Mouse (Mus musculus): ENCODE data around the gene Celsr1. TPM values are rescaled to one million over a fixed set of nuclear protein-coding genes. Genes with fewer than 3 reads are reported as not detected.

Gene Celsr1
- polyA plus RNA-seq, 1 experiment from 2014 or later, result 30.8 TPM

DNA sequence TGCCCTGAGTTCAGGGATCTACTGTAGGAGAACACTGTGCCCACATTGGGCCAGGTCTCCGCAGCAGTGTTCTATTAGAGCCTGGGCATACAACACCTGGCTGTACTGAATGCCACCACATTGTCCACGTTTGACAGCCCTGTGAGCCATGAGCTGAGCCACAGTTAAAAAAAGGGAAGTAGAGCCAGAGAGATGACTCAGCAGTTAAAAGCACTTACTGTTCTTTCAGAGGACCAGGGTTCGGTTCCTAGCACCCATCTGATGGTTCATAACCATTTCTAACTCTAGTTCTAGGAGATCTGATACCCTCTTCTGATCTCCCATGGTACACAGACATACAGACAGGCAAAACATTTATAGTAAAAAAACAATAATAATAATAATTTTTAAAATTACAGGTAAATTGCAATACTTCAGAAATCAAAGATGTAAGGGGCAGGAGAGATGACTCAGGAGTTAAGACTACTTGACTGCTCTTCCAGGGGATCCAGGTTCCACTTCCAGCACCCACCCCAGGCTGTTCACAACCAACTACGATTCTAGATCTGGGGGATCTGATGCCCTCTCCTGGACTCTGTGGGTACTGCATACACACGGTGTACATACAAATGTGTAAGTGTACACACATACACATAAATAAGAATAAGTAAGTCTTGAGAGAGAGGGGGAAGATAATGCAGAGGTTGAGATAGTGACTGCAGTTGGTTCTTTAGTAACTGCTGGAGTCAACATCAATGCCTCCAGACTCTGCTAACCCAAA is 14.6 kb downstream of the Celsr1 start:
- ATAC-seq, result no peak
- CTCF ChIA-PET, result no interaction called here
- in situ Hi-C loops (cut with MboI; ENCODE audit: low pct_unique_long_range_greater_than_20kb), result no loop called here
- POLR2A ChIA-PET, result no interaction called here
- no peak for DNase-seq (ENCODE audit: low read depth, low spot score)
- no peak for TF ChIP-seq CTCF (IDR thresholded peaks at IDR 0.05)
- no peaks in the 10 kb centered on the region for H3K27me3 ChIP-seq

DNA sequence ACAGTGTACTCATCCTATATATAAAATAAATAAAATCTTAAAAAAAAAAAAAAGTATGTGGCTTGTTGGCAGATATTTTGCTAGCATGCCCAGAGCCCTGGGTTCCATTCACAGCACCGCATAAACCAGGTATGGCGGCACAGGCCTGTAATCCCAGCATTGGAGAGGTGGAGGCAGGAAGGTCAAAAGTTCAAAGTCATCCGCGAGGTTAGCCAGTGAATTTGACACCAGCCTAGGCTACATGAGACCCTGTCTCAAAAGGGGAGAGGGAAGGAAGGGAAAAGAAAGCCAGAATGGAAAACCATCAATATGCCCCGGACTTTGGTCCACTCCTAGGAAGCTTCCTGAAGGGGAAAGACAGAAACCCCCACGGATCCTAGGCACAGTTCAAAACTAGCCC is 16.2 kb downstream of the Celsr1 start:
- no peak for TF ChIP-seq CTCF (IDR thresholded peaks at IDR 0.05)
- POLR2A ChIA-PET, result interaction anchor here (1.0 kb wide), 1 partner anchor 26 kb away, joined by 4 read pairs; no protein-coding TSS in a partner anchor
- DNase-seq (ENCODE audit: low read depth, low spot score), result no peak
- no peak for ATAC-seq
- no peaks in the 10 kb centered on the region for H3K27me3 ChIP-seq
- CTCF ChIA-PET, result no interaction called here
- in situ Hi-C loops (cut with MboI; ENCODE audit: low pct_unique_long_range_greater_than_20kb), result no loop called here

DNA sequence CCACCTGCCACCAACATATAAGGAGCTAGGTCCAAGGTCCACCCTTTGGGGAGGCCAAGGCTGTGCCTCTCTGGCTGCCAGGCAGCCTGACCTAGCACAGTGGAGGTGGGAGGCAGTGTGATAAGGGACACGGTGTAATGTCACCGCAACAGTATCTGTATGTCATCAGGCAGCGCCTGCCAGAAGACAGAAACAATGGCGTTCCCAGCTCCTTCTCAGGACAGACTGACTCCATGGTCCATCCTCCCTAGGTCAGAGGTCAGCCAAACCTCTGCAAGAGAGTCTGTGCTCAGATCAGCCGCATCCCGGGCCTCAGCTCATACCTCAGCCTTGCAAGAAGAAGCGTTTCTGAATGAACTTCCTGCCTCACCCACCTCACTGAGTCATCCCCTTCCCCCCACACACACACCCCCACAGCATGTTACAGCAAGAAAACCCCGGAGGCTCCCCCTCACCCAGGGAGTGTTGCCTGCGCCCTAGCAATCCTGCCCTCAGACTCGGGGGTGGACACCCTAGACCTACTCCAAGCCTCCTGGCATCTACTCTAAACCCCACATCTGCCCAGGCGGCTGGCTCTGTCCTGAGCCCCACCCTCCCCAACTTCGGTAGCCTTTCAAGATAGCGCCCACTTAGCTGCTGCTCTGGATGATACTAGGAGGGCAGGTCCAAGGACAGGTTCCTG is 17.6 kb downstream of the Celsr1 start:
- no peak for TF ChIP-seq CTCF (IDR thresholded peaks at IDR 0.05)
- POLR2A ChIA-PET, result interaction anchor here (1.0 kb wide), 1 partner anchor 25 kb away, joined by 4 read pairs; no protein-coding TSS in a partner anchor
- in situ Hi-C loops (cut with MboI; ENCODE audit: low pct_unique_long_range_greater_than_20kb), result no loop called here
- H3K27me3 ChIP-seq, result no peaks in the 10 kb centered on the region
- DNase-seq (ENCODE audit: low read depth, low spot score) (no peak), ATAC-seq (peak; percentile 55)
- CTCF ChIA-PET, result interaction anchor here (1.4 to 2.2 kb wide), 2 partner anchors 10 to 23 kb away, joined by 5 to 8 read pairs; no protein-coding TSS in a partner anchor

DNA sequence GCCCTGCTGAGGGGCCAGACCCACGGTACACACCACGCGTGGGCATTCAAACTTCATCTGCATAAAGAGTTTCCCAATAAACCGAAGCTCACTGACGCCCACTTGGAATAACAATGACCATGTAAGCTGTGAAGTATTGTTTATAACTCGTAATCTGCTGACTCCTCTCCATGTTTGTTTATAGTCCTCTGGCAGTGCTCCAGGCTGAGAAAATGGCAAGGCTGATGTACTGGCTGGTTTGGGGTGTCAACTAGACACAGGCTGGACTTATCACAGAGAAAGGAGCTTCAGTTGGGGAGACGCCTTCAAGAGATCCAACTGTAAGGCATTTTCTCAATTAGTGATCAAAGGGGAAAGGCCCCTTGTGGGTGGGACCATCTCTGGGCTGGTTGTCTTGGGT is 18.6 kb downstream of the Celsr1 start:
- in situ Hi-C loops (cut with MboI; ENCODE audit: low pct_unique_long_range_greater_than_20kb), result no loop called here
- ATAC-seq (no peak), DNase-seq (ENCODE audit: low read depth, low spot score) (no peak)
- ChIA-PET CTCF (interaction anchor here (0.8 to 2.2 kb wide), 2 partner anchors 9 to 90 kb away, joined by 3 to 8 read pairs; no protein-coding TSS in a partner anchor), POLR2A (no interaction called here)
- H3K27me3 ChIP-seq, result no peaks in the 10 kb centered on the region
- TF ChIP-seq CTCF (IDR thresholded peaks at IDR 0.05), result no peak

DNA sequence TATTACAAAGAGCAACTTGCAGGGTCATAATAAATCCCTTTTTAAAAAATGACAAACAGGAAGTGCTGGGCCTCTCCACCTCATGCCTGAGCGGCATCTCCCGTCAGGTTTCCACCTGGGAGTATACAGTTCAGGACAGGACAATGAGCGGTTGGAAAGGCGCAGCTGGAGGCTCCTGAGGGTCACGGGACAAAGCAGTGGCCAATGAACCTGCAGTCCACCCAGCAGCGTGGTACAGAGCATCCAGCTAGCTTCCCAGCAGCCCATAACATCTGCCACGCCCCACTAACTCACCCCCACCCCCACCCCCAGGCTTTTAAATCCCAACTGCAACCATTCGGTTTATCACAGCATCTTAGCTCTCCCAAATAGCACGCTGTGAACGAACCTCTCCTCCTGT is 19.9 kb downstream of the Celsr1 start:
- TF ChIP-seq CTCF (IDR thresholded peaks at IDR 0.05), result no peak
- ATAC-seq, result no peak
- DNase-seq (ENCODE audit: low read depth, low spot score), result no peak
- CTCF ChIA-PET, result interaction anchor here (0.8 to 1.2 kb wide), 2 partner anchors 11 to 13 kb away, joined by 3 read pairs; no protein-coding TSS in a partner anchor
- POLR2A ChIA-PET, result no interaction called here
- no peaks in the 10 kb centered on the region for H3K27me3 ChIP-seq
- in situ Hi-C loops (cut with MboI; ENCODE audit: low pct_unique_long_range_greater_than_20kb), result no loop called here

DNA sequence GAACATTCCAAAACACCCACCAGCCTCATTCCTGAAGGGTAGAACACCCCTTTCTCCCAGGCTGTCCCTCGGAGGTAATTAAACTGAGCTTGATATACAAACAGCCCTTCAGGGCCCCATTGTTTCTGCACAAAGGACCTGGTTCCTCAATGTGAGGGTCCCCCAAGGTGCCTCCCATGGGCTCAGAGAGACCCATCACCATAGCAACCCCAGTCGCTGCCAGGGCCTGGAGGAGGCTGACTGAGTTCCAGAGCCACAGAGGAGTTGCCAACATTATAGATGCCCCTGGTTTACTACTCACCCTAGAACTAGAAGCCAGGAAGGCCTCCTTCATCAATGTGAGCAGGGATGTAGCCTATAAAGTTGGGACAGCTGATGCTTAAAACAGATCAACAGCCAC is 20.4 kb downstream of the Celsr1 start:
- no peak for TF ChIP-seq CTCF (IDR thresholded peaks at IDR 0.05)
- ATAC-seq, result no peak
- ChIA-PET CTCF (interaction anchor here (0.8 to 1.2 kb wide), 2 partner anchors 10 to 14 kb away, joined by 3 read pairs; no protein-coding TSS in a partner anchor), POLR2A (interaction anchor here (1.5 kb wide), 1 partner anchor 16 kb away, joined by 3 read pairs; no protein-coding TSS in a partner anchor)
- no peaks in the 10 kb centered on the region for H3K27me3 ChIP-seq
- in situ Hi-C loops (cut with MboI; ENCODE audit: low pct_unique_long_range_greater_than_20kb), result no loop called here
- no peak for DNase-seq (ENCODE audit: low read depth, low spot score)

DNA sequence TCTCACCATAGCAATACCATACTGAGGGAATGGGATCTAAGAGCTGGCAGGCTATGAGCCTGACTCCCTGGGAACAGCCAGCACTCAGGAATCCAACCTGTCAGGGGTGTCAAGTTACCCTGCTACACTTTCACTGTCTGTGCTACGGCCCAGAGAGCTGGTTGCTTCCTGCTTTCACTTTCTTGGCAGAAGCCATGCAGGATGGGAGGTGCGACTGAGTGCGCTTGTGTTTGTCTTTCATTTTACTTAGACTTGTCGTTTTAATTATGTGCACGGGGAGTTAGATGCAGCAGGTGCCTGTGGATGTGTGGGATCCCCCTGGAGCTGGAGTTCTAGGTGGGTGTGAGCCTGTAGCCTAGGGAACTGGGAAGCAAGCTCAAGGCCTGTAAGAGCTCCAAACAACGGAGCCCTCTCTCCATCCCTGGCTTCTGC is 25.9 kb downstream of the Celsr1 start:
- in situ Hi-C loops (cut with MboI; ENCODE audit: low pct_unique_long_range_greater_than_20kb), result no loop called here
- POLR2A ChIA-PET, result interaction anchor here (1.5 kb wide), 1 partner anchor 15 kb away, joined by 3 read pairs; no protein-coding TSS in a partner anchor
- no peak for DNase-seq (ENCODE audit: low read depth, low spot score)
- CTCF ChIA-PET, result interaction anchor here (0.8 kb wide), 1 partner anchor 26 kb away, joined by 3 read pairs; the partner anchor contains the start of gene Celsr1
- no peak for TF ChIP-seq CTCF (IDR thresholded peaks at IDR 0.05)
- H3K27me3 ChIP-seq, result no peaks in the 10 kb centered on the region
- peak; percentile 53 for ATAC-seq

DNA sequence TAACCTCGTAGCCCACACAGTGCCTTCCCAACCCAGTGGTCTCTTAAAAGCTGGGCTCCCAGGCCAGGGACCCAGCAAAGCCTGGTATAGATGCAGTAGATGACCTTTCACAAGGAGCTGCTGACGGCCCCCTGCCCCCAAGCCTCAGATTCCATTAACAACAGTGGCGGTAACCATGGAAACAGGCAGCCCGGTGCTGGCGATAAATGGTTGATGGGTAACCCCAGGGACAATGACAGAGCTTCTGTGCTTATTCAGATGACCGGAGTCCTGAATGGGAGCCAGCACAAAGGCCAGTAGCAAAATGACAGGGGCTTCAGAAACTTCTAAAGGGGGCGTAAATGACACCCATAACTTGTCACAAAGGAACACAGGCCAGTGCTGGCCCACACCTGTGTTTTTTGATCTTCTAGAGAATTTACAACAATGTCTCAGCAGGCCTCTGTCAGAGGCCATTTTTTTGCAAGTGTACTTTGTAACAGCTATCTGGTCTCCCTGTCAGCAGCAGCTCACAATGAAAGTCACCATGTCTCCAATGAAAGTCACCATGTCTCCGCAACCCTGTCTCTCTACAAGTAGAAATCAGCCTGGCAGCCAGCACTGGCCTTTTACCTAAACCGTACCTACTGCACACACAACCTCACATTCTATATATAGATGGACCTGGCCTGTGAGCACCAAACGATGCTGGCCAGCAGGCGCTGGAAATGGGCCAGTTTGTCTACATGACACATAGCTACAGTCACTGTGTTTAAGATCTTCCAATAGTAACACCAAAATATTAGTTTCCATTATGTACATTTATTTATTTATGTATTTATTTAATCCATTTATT is 27.7 kb downstream of the Celsr1 start:
- H3K27me3 ChIP-seq, result no peaks in the 10 kb centered on the region
- ChIA-PET CTCF (interaction anchor here (2.4 kb wide), 1 partner anchor 10 kb away, joined by 8 read pairs; no protein-coding TSS in a partner anchor), POLR2A (no interaction called here)
- TF ChIP-seq CTCF (IDR thresholded peaks at IDR 0.05), result no peak
- DNase-seq (ENCODE audit: low read depth, low spot score), result no peak
- ATAC-seq, result no peak
- in situ Hi-C loops (cut with MboI; ENCODE audit: low pct_unique_long_range_greater_than_20kb), result no loop called here

DNA sequence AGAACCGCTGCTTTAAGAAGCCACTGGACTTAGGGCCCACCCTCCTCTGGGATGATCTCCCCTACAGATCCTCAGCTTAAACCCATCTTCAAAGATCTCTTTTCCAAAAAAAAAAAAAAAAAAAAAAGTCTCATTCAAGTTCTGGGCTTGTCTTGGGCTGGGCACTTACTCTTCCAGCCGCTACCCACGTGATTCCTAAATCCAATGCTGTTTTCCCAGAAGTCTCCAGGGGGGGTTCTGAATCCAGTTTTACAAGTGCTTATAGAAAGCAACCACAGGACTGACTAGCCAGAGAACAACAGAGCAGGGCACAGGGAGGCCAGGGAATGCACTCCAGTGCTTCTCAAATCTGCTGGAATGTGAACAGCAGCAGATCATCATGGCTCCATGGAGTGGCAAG is 29.5 kb downstream of the Celsr1 start:
- DNase-seq (ENCODE audit: low read depth, low spot score) (no peak), ATAC-seq (no peak)
- in situ Hi-C loops (cut with MboI; ENCODE audit: low pct_unique_long_range_greater_than_20kb), result no loop called here
- ChIA-PET CTCF (no interaction called here), POLR2A (interaction anchor here (0.6 kb wide), 1 partner anchor 92 kb away, joined by 4 read pairs; no protein-coding TSS in a partner anchor)
- TF ChIP-seq CTCF (IDR thresholded peaks at IDR 0.05), result no peak
- H3K27me3 ChIP-seq, result no peaks in the 10 kb centered on the region

DNA sequence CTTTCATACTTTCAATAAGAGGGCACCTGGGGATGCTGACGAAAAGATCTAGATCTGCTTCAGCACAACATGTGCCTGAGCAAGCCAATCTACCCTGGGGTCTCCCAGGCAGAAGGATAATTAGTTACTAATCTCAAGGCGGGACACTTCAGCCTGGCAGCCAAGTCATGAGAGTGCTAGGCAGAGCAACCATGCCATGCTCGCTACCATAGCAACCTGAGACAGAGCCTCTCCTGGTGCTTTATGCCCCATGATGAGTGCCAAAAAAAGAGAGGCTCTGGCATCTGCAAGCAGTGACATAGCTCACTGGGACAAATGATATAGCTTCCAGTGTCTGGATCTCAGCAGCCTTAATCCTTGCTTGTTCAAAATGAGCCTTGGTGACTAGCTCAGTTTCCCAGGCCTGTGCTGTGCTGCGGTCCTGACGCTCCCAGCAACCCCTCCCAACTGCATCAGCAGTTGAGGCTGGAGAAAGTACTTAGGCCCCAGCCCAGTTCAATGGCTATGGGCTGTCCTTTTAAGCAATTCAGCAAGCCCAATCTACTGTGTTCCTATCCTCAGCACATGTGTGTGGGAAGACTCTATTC is 32.8 kb downstream of the Celsr1 start:
- TF ChIP-seq CTCF (IDR thresholded peaks at IDR 0.05), result no peak
- CTCF ChIA-PET, result no interaction called here
- no peaks in the 10 kb centered on the region for H3K27me3 ChIP-seq
- POLR2A ChIA-PET, result no interaction called here
- no peak for DNase-seq (ENCODE audit: low read depth, low spot score)
- ATAC-seq, result no peak
- in situ Hi-C loops (cut with MboI; ENCODE audit: low pct_unique_long_range_greater_than_20kb), result no loop called here

All from Patski (cell line).